Mouse (Mus musculus) kidney, postnatal 0 days (tissue): ENCODE data around the gene Gemin7. TPM values are rescaled to one million over a fixed set of nuclear protein-coding genes. Genes with fewer than 3 reads are reported as not detected.

ENCODE experiments used
- ATAC-seq: fragments of 200-750 bp; cut with Nextera tagmentation; replicated peaks from 2 replicates; pipeline ENCODE4 v1.8.0; 2017; ENCODE audit warnings: low read depth, moderate number of reproducible peaks, moderate TSS enrichment, moderate library complexity; ENCODE audit not compliant: low FRiP score
- DNase-seq: peaks from one replicate; pipeline ENCODE4 v3.0.0-alpha.2; 2016; ENCODE audit warnings: low spot score
- H3K27ac ChIP-seq: fragments of 300-500 bp; sonication (generic); 2 replicates; pipeline ENCODE4 v1.5.1; 2014; ENCODE audit warnings: mild to moderate bottlenecking
- H3K27me3 ChIP-seq: fragments of 300-500 bp; sonication (generic); 2 replicates; pipeline ENCODE4 v1.6.1; 2014; ENCODE audit warnings: low read length, mixed read lengths; ENCODE audit not compliant: insufficient read depth
- H3K36me3 ChIP-seq: fragments of 300-500 bp; sonication (generic); 2 replicates; pipeline ENCODE4 v1.6.1; 2014; ENCODE audit warnings: low read length, mixed read lengths; ENCODE audit not compliant: insufficient read depth
- H3K4me1 ChIP-seq: fragments of 300-500 bp; sonication (generic); replicated peaks from 2 replicates; pipeline ENCODE4 v1.6.1; 2014; ENCODE audit warnings: antibody characterized with exemption, low read length, mixed read lengths; ENCODE audit not compliant: insufficient read depth
- H3K4me2 ChIP-seq: fragments of 300-500 bp; sonication (generic); 2 replicates; pipeline ENCODE4 v1.6.1; 2014; ENCODE audit warnings: mild to moderate bottlenecking, low read length, moderate library complexity, mixed read lengths
- H3K4me3 ChIP-seq: fragments of 300-500 bp; sonication (generic); replicated peaks from 2 replicates; pipeline ENCODE4 v1.5.1; 2014; ENCODE audit warnings: low read depth, low read length
- H3K9ac ChIP-seq: fragments of 300-500 bp; sonication (generic); 2 replicates; pipeline ENCODE4 v1.6.1; 2014; ENCODE audit warnings: low read depth, low read length
- H3K9me3 ChIP-seq: fragments of 300-500 bp; sonication (generic); replicated peaks from 2 replicates; pipeline ENCODE4 v1.6.1; 2016; ENCODE audit warnings: low read length, inconsistent platforms, mixed read lengths
- CTCF ChIP-seq: IDR thresholded peaks from 2 replicates; pipeline ENCODE4 v1.5.1; 2016; ENCODE audit warnings: antibody characterized with exemption, low read depth, mild to moderate bottlenecking, moderate library complexity
- WGBS: fragments of 180-500 bp; shearing (Covaris S2); extraction: QIAGEN DNeasy Blood & Tissue Kit; methylation state at CpG from one replicate; pipeline ENCODE4 v1.1.7; 2014; 5-methylcytosine and 5-hydroxymethylcytosine counted together
- polyA plus RNA-seq: library from polyadenylated mRNA; unstranded; fragments of >200 nt; fragmentation: Nextera tagmentation; extraction: Ambion mirVana; gene quantifications from 2 replicates; pipeline ENCODE4 v1.2.1, GENCODE M21; 2015

The Gemin7 gene
- polyA plus RNA-seq, 1 experiment from 2014 or later = 167 TPM

- WGBS = under 1% methylated on average over 102 of the region's 102 CpGs
- H3K4me1 ChIP-seq = peaks cover 25% of the 10 kb centered on the region
- peak overlapping the region; percentile 94 for H3K27ac ChIP-seq
- DNase-seq (peak; percentile 98), ATAC-seq (peak; percentile 78)
- TF ChIP-seq CTCF = no peak
- no peaks in the 10 kb centered on the region for H3K27me3 ChIP-seq
- H3K9ac ChIP-seq = peak overlapping the region; percentile 94
- peak overlapping the region; percentile 65 for H3K4me2 ChIP-seq
- H3K9me3 ChIP-seq = no peaks in the 10 kb centered on the region
- H3K4me3 ChIP-seq = peak overlapping the region; percentile 80
- H3K36me3 ChIP-seq = 0 out of 2 replicates have a peak, but pooled peaks cover 19% of the 10 kb centered on the region
These were observed 15.4 kb downstream of the Gemin7 start for GRCm38 (mm10) chr7:19561765-19562642.

- Histone ChIP-seq H3K4me1 (peaks cover 25% of the 10 kb centered on the region), H3K27ac (peak overlapping the region; percentile 94), H3K27me3 (no peaks in the 10 kb centered on the region), H3K4me3 (peak overlapping the region; percentile 80), H3K4me2 (peak overlapping the region; percentile 65), H3K9me3 (no peaks in the 10 kb centered on the region), H3K9ac (peak overlapping the region; percentile 94), H3K36me3 (0 out of 2 replicates have a peak, but pooled peaks cover 19% of the 10 kb centered on the region)
- peak; percentile 28 for DNase-seq
- under 1% methylated on average over 11 of the region's 11 CpGs for WGBS
- TF ChIP-seq CTCF = no peak
- ATAC-seq = no peak
These were observed 16.0 kb downstream of the Gemin7 start for GRCm38 (mm10) chr7:19561431-19561764.

- H3K27me3 ChIP-seq = no peaks in the 10 kb centered on the region
- H3K4me2 ChIP-seq = peak overlapping the region; percentile 65
- DNase-seq = peak; percentile 24
- WGBS = 12% methylated on average over 11 of the region's 11 CpGs
- peak overlapping the region; percentile 94 for H3K9ac ChIP-seq
- no peaks in the 10 kb centered on the region for H3K9me3 ChIP-seq
- ATAC-seq = no peak
- peaks cover 25% of the 10 kb centered on the region for H3K4me1 ChIP-seq
- peak overlapping the region; percentile 80 for H3K4me3 ChIP-seq
- no peak for TF ChIP-seq CTCF
- 0 out of 2 replicates have a peak, but pooled peaks cover 14% of the 10 kb centered on the region for H3K36me3 ChIP-seq
- peak overlapping the region; percentile 94; the same call in 1 of the 2 replicates for H3K27ac ChIP-seq
These were observed 16.7 kb downstream of the Gemin7 start for GRCm38 (mm10) chr7:19560491-19561260.

- Histone ChIP-seq H3K9me3 (no peaks in the 10 kb centered on the region), H3K36me3 (0 out of 2 replicates have a peak, but pooled peaks cover 2% of the 10 kb centered on the region), H3K4me1 (peaks cover 25% of the 10 kb centered on the region), H3K4me2 (no peak overlapping the region), H3K27me3 (no peaks in the 10 kb centered on the region), H3K9ac (0 out of 2 replicates have a peak overlapping the region, but pooled peaks have one; percentile 8), H3K4me3 (no peak overlapping the region), H3K27ac (no peak overlapping the region)
- 60% methylated on average over 2 of the region's 2 CpGs for WGBS
- peak; percentile 66 for TF ChIP-seq CTCF
- peak; percentile 37 for DNase-seq
- no peak for ATAC-seq
These were observed 18.4 kb downstream of the Gemin7 start for GRCm38 (mm10) chr7:19558965-19559364.

GRCm38 (mm10) chr7:19557982-19558900 lies 19.2 kb downstream of the Gemin7 start:
- no peak overlapping the region for H3K27ac ChIP-seq
- ATAC-seq = no peak
- H3K27me3 ChIP-seq = no peaks in the 10 kb centered on the region
- 94% methylated on average over 6 of the region's 6 CpGs for WGBS
- no peak overlapping the region for H3K4me3 ChIP-seq
- H3K4me1 ChIP-seq = peaks cover 25% of the 10 kb centered on the region
- 0 out of 2 replicates have a peak, but pooled peaks cover 2% of the 10 kb centered on the region for H3K36me3 ChIP-seq
- no peak overlapping the region for H3K4me2 ChIP-seq
- DNase-seq = no peak
- no peak for TF ChIP-seq CTCF
- H3K9me3 ChIP-seq = no peaks in the 10 kb centered on the region
- H3K9ac ChIP-seq = no peak overlapping the region
